Mouse (Mus musculus) regulatory T cell (primary cell): ENCODE measurements around the gene Olfr281.

Experiments used
- in situ Hi-C: fragments of 300-600 bp; cut with MboI, MseI; formaldehyde crosslinking; loops from one replicate; pipeline ENCODE4 v1.15.1; 2025; ENCODE audit warnings: high pct_unique_total_duplicates

Olfr281 gene

DNA sequence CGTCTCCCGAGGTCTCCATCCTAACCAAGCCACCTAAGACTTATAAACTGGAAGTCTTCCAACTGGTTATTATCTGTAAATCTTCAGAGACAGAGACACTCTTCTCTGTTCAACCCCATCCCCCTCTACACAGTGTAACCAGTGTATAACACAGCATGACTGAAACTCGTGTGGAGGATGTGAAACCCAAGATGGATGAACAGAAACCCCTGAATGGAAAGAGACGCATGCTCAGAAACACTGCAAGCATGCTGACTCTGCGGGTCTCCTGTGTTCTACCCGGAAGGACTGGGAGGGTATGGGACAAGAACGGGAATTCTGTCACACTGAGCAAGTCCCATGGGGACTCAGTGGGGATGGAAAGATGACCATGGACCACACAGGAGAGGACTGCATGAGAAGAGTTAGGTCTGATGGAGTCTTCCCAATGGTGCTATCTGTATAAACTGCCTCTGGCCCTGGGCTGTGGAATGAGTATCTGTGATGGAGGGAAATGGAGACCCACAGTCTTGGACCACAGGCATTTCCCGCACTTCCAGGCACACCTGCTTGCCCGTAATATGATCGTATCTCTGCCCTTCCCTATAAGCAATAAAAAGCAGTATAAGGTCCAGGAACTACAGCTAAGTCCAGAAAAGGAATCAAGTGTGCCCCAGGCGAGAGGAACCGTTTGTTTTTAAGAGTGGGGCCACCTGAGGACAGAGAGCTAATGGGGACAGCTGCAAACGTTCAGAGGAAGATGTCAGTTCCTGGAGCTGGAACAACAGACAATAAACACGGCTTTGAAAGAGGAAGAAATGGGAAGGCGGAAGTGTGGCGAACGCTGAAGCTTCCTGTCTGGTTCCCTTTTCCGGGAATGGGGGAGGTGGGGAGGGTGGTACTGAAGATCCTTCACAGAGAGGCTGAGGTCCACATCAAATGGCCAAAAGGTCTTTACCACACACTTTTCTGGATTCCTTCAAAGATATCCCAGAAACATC is 31.8 kb downstream of the Olfr281 start:
- in situ Hi-C loops, result no loop called here

GRCm38 (mm10) chr15:98486433-98487021 is 34.1 kb downstream of the Olfr281 start:
- in situ Hi-C loops, result no loop called here

DNA sequence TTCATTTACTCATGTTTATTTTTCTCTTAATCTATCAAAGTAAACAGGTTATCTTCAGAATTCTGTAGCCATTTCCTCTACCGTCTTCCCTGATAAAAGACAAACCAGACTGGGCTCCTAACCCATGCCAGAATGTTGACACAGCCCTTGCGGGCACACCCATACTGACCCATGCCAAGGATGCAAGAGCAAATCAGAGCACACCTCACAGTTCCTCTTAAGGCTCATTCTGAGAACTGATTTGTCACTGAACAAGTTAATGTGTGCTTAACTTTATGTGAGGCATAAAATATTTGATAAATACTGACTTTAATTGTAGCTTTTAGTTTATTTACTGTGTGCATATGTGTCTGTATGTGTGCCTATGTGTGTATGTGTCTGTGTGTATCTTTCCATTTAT is 38.9 kb downstream of the Olfr281 start:
- in situ Hi-C loops, result no loop called here

DNA sequence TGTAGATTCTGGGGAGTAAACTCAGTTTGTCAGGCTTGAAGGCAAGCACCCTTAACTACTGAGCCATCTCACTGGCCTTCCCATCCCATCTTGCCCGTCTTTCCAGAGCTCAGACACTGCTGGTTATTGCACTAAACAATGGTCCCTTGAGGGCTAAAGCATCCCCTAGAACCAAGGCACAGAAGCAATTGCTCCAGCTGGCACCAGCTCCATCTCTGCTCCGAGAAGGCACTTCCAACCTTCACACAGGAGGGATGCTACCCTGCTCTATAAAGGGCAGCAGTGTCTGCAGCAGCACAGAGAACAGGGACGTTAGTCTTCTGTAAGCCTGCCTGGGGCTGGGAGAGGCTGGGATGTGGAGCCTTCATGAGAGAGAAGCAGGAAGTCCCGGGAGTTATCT is 39.7 kb downstream of the Olfr281 start, which contains the start of gene Olfr279:
Gene Olfr279 (plus strand): TSS at position 301 of the 400 bp plus-strand sequence.
- in situ Hi-C loops, result no loop called here

- in situ Hi-C loops, result no loop called here
Measured at GRCm38 (mm10) chr15:98497631-98498030, 45.2 kb downstream of the Olfr281 start.

- in situ Hi-C loops, result no loop called here
Measured at GRCm38 (mm10) chr15:98503317-98503716, 50.9 kb downstream of the Olfr281 start.

- in situ Hi-C loops, result no loop called here
Measured at GRCm38 (mm10) chr15:98504514-98504913, 52.1 kb downstream of the Olfr281 start.

DNA sequence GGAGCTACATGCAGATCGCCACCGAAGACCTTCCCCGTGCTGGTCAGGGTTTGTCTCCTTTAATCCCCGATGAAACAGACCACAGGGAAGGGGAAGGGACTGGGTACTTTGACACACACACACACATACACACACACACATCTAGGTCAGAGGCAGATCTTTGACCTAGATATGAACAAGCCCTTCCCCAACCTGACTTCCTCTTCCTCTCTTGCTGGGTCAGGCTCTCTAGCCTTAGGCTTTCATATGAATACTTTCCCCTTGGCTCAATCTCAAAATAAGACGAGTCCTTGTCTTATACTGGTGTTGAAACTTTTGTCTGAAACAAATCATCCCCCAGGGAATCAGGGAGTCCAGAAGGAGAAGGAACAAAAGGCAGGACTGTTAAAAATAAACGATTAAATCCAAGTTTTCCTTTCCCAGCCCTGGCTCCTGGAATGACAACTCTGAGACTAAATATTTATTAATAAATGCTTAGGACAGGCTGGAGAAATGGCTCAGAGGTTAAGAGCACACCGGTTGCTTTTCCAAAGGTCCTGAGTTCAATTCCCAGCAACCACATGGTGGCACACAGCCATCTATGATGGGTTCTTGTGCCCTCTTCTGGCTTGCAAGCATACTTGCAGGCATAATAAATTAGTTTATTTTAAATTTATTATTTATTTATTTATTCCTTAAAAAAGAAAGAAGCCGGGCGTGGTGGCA is 54.0 kb downstream of the Olfr281 start:
- in situ Hi-C loops, result no loop called here

DNA sequence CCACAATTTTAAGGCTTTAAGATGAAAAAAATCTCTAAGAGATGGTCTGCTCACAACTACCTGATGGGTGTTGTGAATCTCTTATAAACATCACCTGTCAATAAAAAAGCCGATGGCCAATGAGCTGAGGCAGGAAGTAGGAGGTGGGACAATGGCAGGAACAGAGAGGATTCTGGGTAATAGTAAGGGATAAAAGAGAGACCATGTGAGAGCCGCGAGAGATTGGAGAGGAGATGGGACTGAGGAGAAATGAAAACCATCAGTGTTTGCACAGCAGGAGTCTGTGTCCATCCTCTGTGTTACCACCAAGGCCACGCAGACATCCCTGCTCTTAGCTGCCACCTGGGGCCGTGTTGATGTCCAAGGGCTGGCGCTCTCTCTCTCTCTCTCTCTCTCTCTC is 54.9 kb downstream of the Olfr281 start:
- in situ Hi-C loops, result no loop called here

GRCm38 (mm10) chr15:98509387-98509786 is 57.0 kb downstream of the Olfr281 start:
- in situ Hi-C loops, result no loop called here
